Mouse (Mus musculus) right cerebral cortex, postnatal 25 days (tissue): ENCODE results near the gene 9530053A07Rik.
A peak's percentile ranks its signal among the peaks of the same experiment; 100 is the strongest.

Experiments
- DNase-seq: peaks from one replicate; pipeline ENCODE4 v3.0.0; 2022

The 9530053A07Rik gene

GRCm38 (mm10) chr7:28175358-28175757 lies 46.1 kb downstream of the 9530053A07Rik start:
- DNase-seq: no peak

GRCm38 (mm10) chr7:28179228-28179627 lies 50.0 kb downstream of the 9530053A07Rik start, which contains the start of gene Dyrk1b:
Gene Dyrk1b (plus strand): TSS chr7:28179469.
- DNase-seq: peak; percentile 97

GRCm38 (mm10) chr7:28179741-28180377 lies 50.6 kb downstream of the 9530053A07Rik start:
- DNase-seq: peak; percentile 95

GRCm38 (mm10) chr7:28180890-28181289 lies 51.6 kb downstream of the 9530053A07Rik start:
- no peak for DNase-seq

DNA sequence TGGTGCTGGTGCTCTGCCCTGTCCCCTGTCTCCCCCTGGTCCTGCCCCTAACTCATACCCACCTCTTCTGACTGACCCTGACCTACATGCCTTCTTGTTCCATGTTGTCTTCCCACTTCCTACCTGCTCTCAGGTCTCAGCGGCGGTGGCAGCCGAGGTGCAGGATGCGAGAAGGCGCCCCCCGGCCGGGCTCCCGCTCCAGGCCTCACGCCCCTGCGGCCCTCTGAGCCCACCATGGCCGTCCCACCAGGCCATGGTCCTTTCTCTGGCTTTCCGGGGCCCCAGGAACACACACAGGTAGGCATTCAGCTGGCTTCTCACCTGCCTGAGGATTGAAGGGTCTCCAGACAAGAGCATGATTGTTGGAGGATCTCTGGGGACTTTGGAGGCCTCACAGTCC lies 52.1 kb downstream of the 9530053A07Rik start:
- no peak for DNase-seq

GRCm38 (mm10) chr7:28182320-28182719 lies 53.1 kb downstream of the 9530053A07Rik start:
- no peak for DNase-seq

DNA sequence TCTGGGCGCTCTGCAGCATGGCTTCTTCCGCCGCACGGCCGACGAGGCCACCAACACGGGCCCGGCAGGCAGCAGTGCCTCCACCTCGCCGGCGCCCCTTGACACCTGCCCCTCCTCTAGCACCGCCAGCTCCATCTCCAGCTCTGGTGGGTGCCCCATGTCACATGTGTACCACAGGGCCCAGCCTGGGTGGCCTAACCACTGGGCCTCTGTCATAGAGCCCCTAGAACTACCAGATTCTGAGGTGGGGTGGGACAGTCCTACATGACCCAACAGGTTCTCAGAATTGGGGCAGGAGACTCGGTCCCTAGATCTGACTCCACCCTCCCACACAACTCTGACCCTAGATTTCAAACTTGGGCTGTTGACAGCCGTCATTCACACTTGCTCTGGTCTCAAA lies 56.6 kb downstream of the 9530053A07Rik start:
- DNase-seq: no peak

GRCm38 (mm10) chr7:28186631-28187030 lies 57.4 kb downstream of the 9530053A07Rik start:
- DNase-seq: no peak

DNA sequence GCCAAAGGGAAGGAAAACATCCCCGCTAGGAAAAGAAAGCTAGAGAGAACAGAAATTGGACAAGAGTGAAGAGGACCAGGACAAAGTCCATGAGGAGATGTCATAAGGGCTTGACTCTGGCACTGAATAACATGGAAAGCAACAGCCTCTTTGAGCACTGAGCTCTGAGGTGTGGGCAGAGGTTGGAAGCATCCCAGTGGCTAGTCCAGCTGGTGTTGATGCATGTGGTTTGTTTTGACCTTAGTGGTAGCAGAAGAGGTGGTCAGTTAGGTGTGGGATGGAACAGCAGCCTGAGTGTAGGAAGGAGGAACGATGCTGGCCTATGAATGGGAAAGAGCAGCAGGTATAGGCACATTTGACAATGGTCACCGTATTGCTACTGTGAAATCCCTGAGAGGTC lies 62.2 kb downstream of the 9530053A07Rik start:
- DNase-seq: no peak

- DNase-seq: no peak
Measured at GRCm38 (mm10) chr7:28191903-28192302, 62.6 kb downstream of the 9530053A07Rik start.

DNA sequence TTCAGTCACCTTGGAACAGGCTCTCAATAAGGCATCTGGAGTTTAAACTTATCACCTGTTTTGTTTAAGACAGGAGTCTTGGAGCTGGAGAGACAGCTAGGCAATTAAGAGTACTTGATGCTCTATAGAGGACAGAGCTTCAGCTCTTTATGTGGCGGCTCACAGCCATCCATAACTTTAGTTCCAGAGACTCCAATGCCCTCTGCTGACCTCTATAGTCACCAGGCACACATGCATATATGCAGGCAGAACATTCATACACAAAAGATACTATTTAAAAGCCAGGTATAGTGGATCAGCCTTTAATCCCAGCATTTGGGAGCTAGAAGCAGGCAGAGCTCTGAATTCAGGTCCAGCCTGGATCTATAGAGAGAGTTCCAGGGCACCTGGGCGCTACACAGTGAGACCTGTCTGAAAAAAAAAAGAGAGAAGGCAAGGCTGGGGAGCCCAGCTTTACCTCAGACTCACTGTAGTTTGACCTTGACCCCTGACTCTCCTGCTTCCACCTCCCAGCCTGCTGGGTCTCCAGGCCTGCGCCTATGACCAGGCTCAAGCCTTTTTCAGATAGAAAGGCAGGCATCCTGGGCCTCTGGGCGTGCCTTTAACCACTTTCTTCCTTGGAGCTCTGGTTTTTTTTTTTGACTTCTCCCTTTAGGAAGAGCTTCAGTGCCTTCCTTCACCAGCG lies 66.3 kb downstream of the 9530053A07Rik start:
- no peak for DNase-seq

GRCm38 (mm10) chr7:28196528-28196927 lies 67.3 kb downstream of the 9530053A07Rik start:
- no peak for DNase-seq

- DNase-seq: no peak
Measured at GRCm38 (mm10) chr7:28199054-28199453, 69.8 kb downstream of the 9530053A07Rik start.

GRCm38 (mm10) chr7:28203207-28204108 lies 74.2 kb downstream of the 9530053A07Rik start:
- no peak for DNase-seq

DNA sequence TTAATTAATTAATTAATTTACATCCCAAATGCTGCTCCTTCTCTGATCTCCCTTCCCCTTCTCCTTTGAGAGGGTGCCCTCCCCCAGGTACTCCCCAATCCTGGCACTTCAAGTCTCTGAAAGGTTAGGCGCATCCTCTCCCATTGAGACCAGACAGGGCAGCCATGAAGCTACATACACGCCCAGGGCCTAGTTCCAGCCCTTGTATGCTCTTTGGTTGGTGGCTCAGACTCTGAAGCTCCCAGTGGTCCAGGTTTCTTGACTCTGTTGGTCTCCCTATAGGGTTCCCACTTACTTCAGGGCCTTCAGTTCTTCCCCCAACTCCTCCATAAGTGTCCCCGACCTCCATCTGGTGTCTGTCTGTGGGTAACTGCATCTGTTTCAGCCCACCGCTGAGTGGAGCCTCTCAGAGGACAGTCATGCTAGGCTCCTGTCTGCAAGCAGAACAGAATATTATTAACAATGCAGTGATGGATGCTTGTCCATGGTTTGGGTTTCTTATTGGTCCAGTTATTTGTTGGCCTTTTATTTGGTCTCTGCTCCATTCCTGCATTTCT lies 76.9 kb downstream of the 9530053A07Rik start:
- peak; percentile 26 for DNase-seq

GRCm38 (mm10) chr7:28208396-28208987 lies 79.2 kb downstream of the 9530053A07Rik start:
- DNase-seq: no peak

DNA sequence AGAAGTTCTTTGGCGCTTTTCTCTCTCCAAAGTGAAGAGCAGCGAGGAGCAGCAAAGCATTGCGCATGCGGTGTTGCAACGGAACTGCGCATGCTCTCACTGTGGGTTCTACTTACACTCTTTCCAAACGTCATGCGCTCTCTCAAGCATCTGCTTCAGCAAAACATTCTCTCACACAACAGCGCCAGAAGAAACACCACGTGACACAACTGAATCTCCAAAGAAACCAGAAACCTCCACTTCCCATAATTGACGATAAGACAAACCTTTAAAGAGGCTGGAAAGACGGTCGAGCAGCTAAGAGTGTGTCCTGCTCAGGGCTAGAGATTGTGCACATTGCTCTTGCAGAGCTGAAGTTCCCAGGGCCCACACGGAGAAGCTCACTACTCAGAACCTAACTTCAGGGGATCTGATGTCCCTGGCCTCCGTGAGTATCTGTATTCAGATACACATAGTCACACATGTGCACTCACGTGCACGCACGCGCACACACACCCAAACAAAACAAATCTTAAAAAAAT lies 79.8 kb downstream of the 9530053A07Rik start:
- peak; percentile 74 for DNase-seq

- no peak for DNase-seq
Measured at GRCm38 (mm10) chr7:28210731-28211130, 81.5 kb downstream of the 9530053A07Rik start.

GRCm38 (mm10) chr7:28214142-28214541 lies 84.9 kb downstream of the 9530053A07Rik start:
- DNase-seq: no peak
